Mouse (Mus musculus) C2C12 (cell line): ENCODE results near the gene Gm28102. TPM values are rescaled to one million over a fixed set of nuclear protein-coding genes. Genes with fewer than 3 reads are reported as not detected.
"Not testable (repeated sequence)": the region's sequence is repeated elsewhere in the genome, so short reads cannot be mapped to it uniquely, and the experiment has no call there.

Experiments
- H3K27me3 ChIP-seq: one replicate; pipeline ENCODE4 v1.6.1; 2011; ENCODE audit not compliant: control insufficient read depth, insufficient read depth, insufficient read length
- H3K36me3 ChIP-seq: one replicate; pipeline ENCODE4 v1.6.1; 2011; ENCODE audit not compliant: control insufficient read depth, insufficient read depth
- H3K4me3 ChIP-seq: one replicate; pipeline ENCODE4 v1.5.1; 2011; ENCODE audit warnings: mild to moderate bottlenecking, control low read depth; ENCODE audit not compliant: poor library complexity, insufficient read depth, severe bottlenecking
- H3K79me2 ChIP-seq: one replicate; pipeline ENCODE4 v1.6.1; 2011; ENCODE audit not compliant: control insufficient read depth, insufficient read depth
- H3K79me3 ChIP-seq: one replicate; pipeline ENCODE4 v1.6.1; 2011; ENCODE audit warnings: low read depth, control low read depth
- H3ac ChIP-seq: one replicate; pipeline ENCODE3; 2011; ENCODE audit warnings: low read depth; ENCODE audit not compliant: control insufficient read depth, insufficient read length
- long read RNA-seq, 2 experiments: library from polyadenylated mRNA; unstranded; transcript quantifications; one replicate each; pipeline ENCODE4 v2.0.0; 2019 to 2020
- polyA plus RNA-seq: library from polyadenylated mRNA; unstranded; fragments of >200 nt; fragmentation: generic; extraction: Trizol; gene quantifications from one replicate; pipeline ENCODE4 v1.2.1, GENCODE M21; 2012; ENCODE audit warnings: missing spikeins

Gene Gm28102
- polyA plus RNA-seq, result not detected
- long read RNA-seq, experiment 1, result 0 reads
- long read RNA-seq, experiment 2, result 0 reads

- not testable (repeated sequence) for H3K79me2 ChIP-seq, H3K4me3 ChIP-seq, H3K36me3 ChIP-seq, H3K79me3 ChIP-seq, H3K27me3 ChIP-seq, H3ac ChIP-seq
These were observed at the start of gene Gm28102 for GRCm38 (mm10) chrY:88053015-88053414. Gm28102 (plus strand) TSS chrY:88053315.
